ENCODE assay signal across 9 mouse cellular contexts in genomic region chr10:28073991-28074652, GRCm38 (mm10). TPM values are rescaled to one million over a fixed set of nuclear protein-coding genes. Genes with fewer than 3 reads are reported as not detected.
DNase-seq lines count a peak whose midpoint lies in the region; ATAC-seq and TF ChIP-seq lines count a peak whose summit lies in the region.
"Had no signal": no experiment of that assay in that cellular context is flagged by ENCODE, and none has a peak within 500 bp of the region (broad histone marks: within the 10 kb centered on the region; RNA-seq: fewer than 3 reads in every experiment).

No protein-coding gene starts in this region.

- H3K36me3 ChIP-seq in ES-Bruce4 (ENCODE audit: control insufficient read depth, insufficient read depth, low read length, poor library complexity, severe bottlenecking) = no peaks in the 10 kb centered on the region
- H3K36me3 ChIP-seq in forebrain, embryonic 11.5 days (ENCODE audit: control insufficient read depth, insufficient read depth, low read length) = no peaks in the 10 kb centered on the region
- H3K36me3 ChIP-seq in liver, embryonic 14.5 days (replicated peaks; ENCODE audit: control insufficient read depth, insufficient read depth, low read depth) = no peaks in the 10 kb centered on the region
- H3K36me3 ChIP-seq: G1E had no signal

- WGBS in forebrain, embryonic 11.5 days = under 1% methylated on average over 26 of the region's 26 CpGs
- 1% methylated on average over 26 of the region's 26 CpGs for WGBS in liver, embryonic 14.5 days (ENCODE audit: insufficient replicate concordance)

- no peaks in the 10 kb centered on the region for H3K27me3 ChIP-seq in ES-Bruce4 (ENCODE audit: control insufficient read depth, insufficient read depth, low read length, poor library complexity, severe bottlenecking)
- H3K27me3 ChIP-seq in forebrain, embryonic 11.5 days (ENCODE audit: control insufficient read depth, insufficient read depth, low read length) = no peaks in the 10 kb centered on the region
- peaks cover 26% of the 10 kb centered on the region for H3K27me3 ChIP-seq in liver, embryonic 14.5 days (ENCODE audit: control insufficient read depth, insufficient read depth, low read length)

- no peak for TF ChIP-seq EP300 in ES-Bruce4 (IDR thresholded peaks at IDR 0.05; ENCODE audit: insufficient read depth, low read depth, low read length)
- no peak for TF ChIP-seq EP300 in liver, embryonic 14.5 days (IDR thresholded peaks at IDR 0.05; ENCODE audit: low read depth)

- H3K27ac ChIP-seq in ES-Bruce4 (ENCODE audit: insufficient read depth, low read length) = peak overlapping the region; percentile 73
- H3K27ac ChIP-seq in forebrain, embryonic 11.5 days (ENCODE audit: low read depth, low read length) = peak overlapping the region; percentile 71
- H3K27ac ChIP-seq in liver, embryonic 14.5 days = no peak overlapping the region

- no peak for TF ChIP-seq CTCF in ES-Bruce4 (IDR thresholded peaks at IDR 0.05; ENCODE audit: low read depth, low read length)
- no peak for TF ChIP-seq CTCF in liver, embryonic 14.5 days (IDR thresholded peaks at IDR 0.05; ENCODE audit: low read depth)

- no peaks in the 10 kb centered on the region for H3K9me3 ChIP-seq in ES-Bruce4 (replicated peaks; ENCODE audit: control insufficient read depth, insufficient read depth, low read length, poor library complexity, severe bottlenecking)
- no peaks in the 10 kb centered on the region for H3K9me3 ChIP-seq in forebrain, embryonic 11.5 days (ENCODE audit: control insufficient read depth, low read length)
- no peaks in the 10 kb centered on the region for H3K9me3 ChIP-seq in liver, embryonic 14.5 days (ENCODE audit: control insufficient read depth, low read length)

- H3K4me2 ChIP-seq in forebrain, embryonic 11.5 days (ENCODE audit: low read depth, low read length, severe bottlenecking) = peak overlapping the region; percentile 88
- peak overlapping the region; percentile 48 for H3K4me2 ChIP-seq in liver, embryonic 14.5 days (ENCODE audit: low read depth)

- H3K9ac ChIP-seq in ES-Bruce4 (ENCODE audit: low read depth, poor library complexity, severe bottlenecking) = peak overlapping the region; percentile 86
- H3K9ac ChIP-seq in forebrain, embryonic 11.5 days (ENCODE audit: low read length) = peak overlapping the region; percentile 82
- H3K9ac ChIP-seq in liver, embryonic 14.5 days (replicated peaks) = peak overlapping the region; percentile 10; the same call in 1 of the 2 replicates

- H3K4me1 ChIP-seq in ES-Bruce4 (ENCODE audit: control insufficient read depth, insufficient read depth, low read length) = no peaks in the 10 kb centered on the region
- no peaks in the 10 kb centered on the region for H3K4me1 ChIP-seq in forebrain, embryonic 11.5 days (replicated peaks; ENCODE audit: control insufficient read depth, insufficient read depth, low read length)
- H3K4me1 ChIP-seq in liver, embryonic 14.5 days (replicated peaks; ENCODE audit: control insufficient read depth in 2 of 2, insufficient read depth in 2 of 2, low read length in 1 of 2) = no peaks in the 10 kb centered on the region

- TF ChIP-seq POLR2A in ES-Bruce4 (IDR thresholded peaks at IDR 0.05; ENCODE audit: insufficient read depth, low read length) = no peak

- peak overlapping the region; percentile 86 for H3K4me3 ChIP-seq in ES-Bruce4 (ENCODE audit: low read depth, low read length)
- H3K4me3 ChIP-seq in forebrain, embryonic 11.5 days (ENCODE audit: low read depth, low read length) = peak overlapping the region; percentile 71
- H3K4me3 ChIP-seq in liver, embryonic 14.5 days (ENCODE audit: insufficient read depth in 1 of 2, low read depth in 2 of 2, low read length in 2 of 2) = peak overlapping the region; percentile 57 to 62

- DNase-seq in gastrocnemius, postnatal 10 days = peak; percentile 8
- DNase-seq in gastrocnemius, postnatal 36 days = no peak
- DNase-seq in forebrain, embryonic 11.5 days (ENCODE audit: low spot score) = peak; percentile 53
- peak; percentile 65 for DNase-seq in kidney, postnatal 10 days
- no peak for DNase-seq in liver, embryonic 14.5 days (ENCODE audit: low read depth in 3 of 3, low spot score in 3 of 3)
- DNase-seq in right cerebral cortex, adult 2 months (ENCODE audit: low spot score in 2 of 2) = peak; percentile 58 to 69

- ATAC-seq in forebrain, embryonic 11.5 days (replicated peaks; ENCODE audit: low FRiP score) = peak; percentile 14
- peak; percentile 45; the same call in 1 of the 2 replicates for ATAC-seq in liver, embryonic 14.5 days (ENCODE audit: insufficient read depth)
- ATAC-seq in megakaryocyte progenitor cell, adult 5-6 weeks (replicated peaks; ENCODE audit: poor library complexity) = no peak

- intact Hi-C loops in gastrocnemius, postnatal 36 days (cut with DNase I) = no loop called here

RNA-seq across cellular contexts. Expression of gene Ptprk, which starts 0.5 kb away (rescaled TPM):
- total RNA-seq in gastrocnemius, postnatal 10 days (2021) = 10 to 100 TPM in 1 of 2 experiments, 1 to 10 TPM in 1; 9.4 to 14.2 TPM
- 1 to 10 TPM; 4.0 to 4.5 TPM for total RNA-seq in gastrocnemius, postnatal 36 days (2021)
- 48.9 and 52.5 TPM in 2 replicates for polyA plus RNA-seq in ES-Bruce4 (2011; ENCODE audit: insufficient read depth, insufficient read length, low read depth, missing spikeins)
- 27.4 and 29.7 TPM in 2 replicates for polyA plus RNA-seq in forebrain, embryonic 11.5 days (2014; fragmentation: Nextera tagmentation; extraction: Ambion mirVana)
- polyA plus RNA-seq in liver, embryonic 14.5 days (2012; rRNA removed) = 2.9 and 3.0 TPM in 2 replicates
- 3.3 and 3.9 TPM in 2 replicates for polyA plus RNA-seq in liver, embryonic 14.5 days (2014; fragmentation: Nextera tagmentation; extraction: Ambion mirVana)
- total RNA-seq in megakaryocyte progenitor cell, adult 5-6 weeks (2015) = 0.35 and 0.44 TPM in 2 replicates
- 0.33 and 0.95 TPM in 2 replicates for total RNA-seq in megakaryocyte progenitor cell, adult 5-6 weeks (2017)

Comparison
In these comparisons a context has a peak if more than half of its experiments do, and no peak if none do; other contexts are left out.
1. DNase-seq: peak in gastrocnemius, postnatal 10 days (single experiment), forebrain, embryonic 11.5 days (single experiment), kidney, postnatal 10 days (single experiment) and right cerebral cortex, adult 2 months (2 of 2); none in gastrocnemius, postnatal 36 days (0 of 2) and liver, embryonic 14.5 days (0 of 3).
2. H3K9ac ChIP-seq: peak in every context shown above with its lines; median percentile 86 in ES-Bruce4; 82 in forebrain, embryonic 11.5 days; 10 in liver, embryonic 14.5 days.
3. Peak in every context shown above with its lines, with median percentiles within 50 percentile points of each other: H3K4me3 ChIP-seq.